Mouse (Mus musculus): ENCODE data around the gene Tmem87b. TPM values are rescaled to one million over a fixed set of nuclear protein-coding genes. Genes with fewer than 3 reads are reported as not detected.

Gene Tmem87b
- polyA plus RNA-seq (2017; shearing (Covaris generic)), result 30.2 TPM

GRCm38 (mm10) chr2:128817786-128818681 is at the start of gene Tmem87b:
Gene Tmem87b (plus strand): TSS chr2:128818118.

DNA sequence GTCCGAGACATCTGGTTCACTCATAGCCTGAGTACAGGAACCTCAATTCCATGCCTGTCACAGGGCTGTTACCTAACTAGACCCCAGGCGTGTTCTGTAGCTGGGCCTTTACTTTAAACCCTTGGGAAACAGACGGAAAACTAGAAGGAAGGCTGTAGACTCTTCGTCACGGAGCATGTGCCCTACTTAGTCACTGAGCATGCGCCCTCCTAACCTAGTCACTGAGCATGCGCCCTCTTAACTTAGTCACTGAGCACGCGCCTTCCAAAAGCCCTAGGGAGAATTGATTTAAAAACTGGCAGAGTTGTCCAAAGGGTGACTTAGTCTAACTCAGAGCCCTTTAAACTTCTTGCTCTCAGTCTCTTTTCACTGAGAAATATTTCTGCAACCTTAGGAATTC is 44.7 kb downstream of the Tmem87b start, which contains the start of gene Fbln7:
Fbln7 (plus strand) TSS at position 346 of the 400 bp plus-strand sequence.

Other genes starting within 250 kb of the Tmem87b start
- gene Spdye4c, start 226.9 kb upstream of the Tmem87b start, polyA plus RNA-seq (2017; shearing (Covaris generic)), result not detected
- gene Anapc1, start 130.7 kb upstream of the Tmem87b start, polyA plus RNA-seq (2017; shearing (Covaris generic)), result 122 TPM
- 0.52 TPM for gene Mertk, start 119.2 kb upstream of the Tmem87b start, polyA plus RNA-seq (2017; shearing (Covaris generic))
- gene Fbln7, start 44.9 kb downstream of the Tmem87b start, polyA plus RNA-seq (2017; shearing (Covaris generic)), result not detected
- 12.3 TPM for gene Zc3h8, start 126.0 kb downstream of the Tmem87b start, polyA plus RNA-seq (2017; shearing (Covaris generic))
- gene Zc3h6, start 149.3 kb downstream of the Tmem87b start, polyA plus RNA-seq (2017; shearing (Covaris generic)), result 6.8 TPM
- 1.6 TPM for gene Gm10762, start 149.6 kb downstream of the Tmem87b start, polyA plus RNA-seq (2017; shearing (Covaris generic))
- 0.09 TPM for gene Vinac1, start 230.1 kb downstream of the Tmem87b start, polyA plus RNA-seq (2017; shearing (Covaris generic))
- 2.4 TPM for gene Ttl, start 247.8 kb downstream of the Tmem87b start, polyA plus RNA-seq (2017; shearing (Covaris generic))